Mouse (Mus musculus) thymus, postnatal 25 days (tissue): ENCODE measurements around the gene Ccnf.

Source experiments
- DNase-seq: peaks from one replicate; pipeline ENCODE4 v3.0.0; 2022

The Ccnf gene

DNA sequence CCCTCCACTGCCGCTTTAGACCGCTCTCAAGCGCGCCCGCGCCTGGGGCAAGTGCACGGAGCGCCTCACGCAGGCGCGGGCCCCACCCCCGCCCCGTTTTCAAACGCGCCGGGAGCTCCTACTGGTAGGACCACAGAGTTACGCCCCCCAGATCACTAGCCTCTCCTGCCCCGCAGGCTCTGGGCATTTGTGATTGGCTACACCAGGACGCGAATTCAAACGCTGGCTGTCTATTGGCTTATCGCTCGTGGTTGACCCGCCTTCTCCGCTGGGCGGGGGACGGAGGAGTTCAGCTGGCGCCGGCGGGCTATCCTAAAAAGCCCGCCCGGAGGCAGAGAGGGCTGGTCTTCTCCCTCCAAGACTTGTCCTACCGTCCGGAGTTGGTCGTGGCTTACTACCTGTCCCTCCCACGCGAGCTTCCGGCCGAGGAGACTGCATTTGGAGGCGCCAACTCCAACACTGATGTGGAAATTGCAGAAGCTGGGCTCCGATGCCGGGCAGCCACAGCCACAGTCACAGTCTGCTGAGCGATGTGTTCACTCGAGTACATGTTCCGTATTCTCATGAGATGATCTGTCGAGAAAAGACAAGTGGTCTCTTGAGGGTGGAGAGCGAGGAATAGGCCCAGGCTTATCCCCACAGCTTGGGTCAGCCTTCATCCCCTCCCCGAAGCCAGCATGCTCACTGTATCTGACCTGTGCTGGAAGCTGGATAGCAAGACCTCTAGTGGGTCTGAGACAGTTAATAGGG is at the start of gene Ccnf:
TSS of gene Ccnf (minus strand) at position 165 of the 750 bp plus-strand sequence.
- DNase-seq: peak; percentile 97

- DNase-seq: no peak
Observed at GRCm38 (mm10) chr17:24300651-24301050, 49.4 kb upstream of the Ccnf start.

- no peak for DNase-seq
Observed at GRCm38 (mm10) chr17:24289338-24289737, 38.1 kb upstream of the Ccnf start.

- DNase-seq: no peak
Observed at GRCm38 (mm10) chr17:24288477-24288876, 37.2 kb upstream of the Ccnf start.

- no peak for DNase-seq
Observed at GRCm38 (mm10) chr17:24285680-24286079, 34.4 kb upstream of the Ccnf start.

DNA sequence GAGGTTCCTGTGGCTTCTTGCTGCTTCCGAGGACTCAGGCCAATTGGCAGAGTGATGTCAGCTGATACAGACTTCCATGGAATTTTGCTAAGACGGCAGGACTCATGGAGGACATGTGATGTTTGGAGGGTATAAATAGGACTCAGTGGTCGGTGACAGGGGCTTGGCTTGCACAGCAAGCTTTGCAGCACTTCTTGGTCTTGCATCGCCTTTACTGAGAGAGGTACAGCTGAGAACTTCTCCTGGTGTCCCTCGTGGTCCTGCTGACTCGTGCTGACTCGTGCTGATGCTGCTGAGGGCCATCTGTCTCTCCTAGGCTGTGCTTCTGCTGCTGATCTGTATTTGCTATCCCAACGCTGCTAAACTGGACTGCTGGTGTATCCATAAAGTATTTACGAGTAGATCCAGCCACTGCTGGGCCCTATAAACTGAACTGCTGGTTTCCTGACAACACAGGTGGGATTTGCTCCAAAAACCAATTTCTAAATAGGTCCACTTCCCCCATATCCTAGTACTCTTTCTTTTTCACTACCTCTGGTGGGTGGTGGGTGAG is 32.1 kb upstream of the Ccnf start:
- DNase-seq: no peak

GRCm38 (mm10) chr17:24282637-24283036 is 31.4 kb upstream of the Ccnf start:
- peak; percentile 12 for DNase-seq

DNA sequence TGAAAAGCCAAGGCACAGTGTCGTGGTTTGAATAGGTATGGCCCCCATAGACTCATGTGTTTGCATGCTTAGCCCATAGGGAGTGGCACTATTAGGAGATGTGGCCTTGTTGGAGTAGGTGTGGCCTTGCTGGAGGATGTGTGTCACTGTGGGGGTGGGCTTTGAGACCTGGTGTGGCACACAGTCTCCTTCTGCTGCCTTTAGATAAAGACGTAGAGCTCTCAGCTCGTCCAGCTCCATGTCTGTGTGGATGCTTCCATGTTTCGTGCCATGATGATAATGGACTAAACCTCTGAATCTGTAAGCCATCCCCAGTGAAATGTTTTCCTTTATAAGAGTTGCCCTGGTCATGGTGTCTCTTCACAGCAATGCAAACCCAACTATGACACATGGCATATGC is 28.6 kb upstream of the Ccnf start:
- DNase-seq: no peak

- no peak for DNase-seq
Observed at GRCm38 (mm10) chr17:24267133-24267532, 15.8 kb upstream of the Ccnf start.

DNA sequence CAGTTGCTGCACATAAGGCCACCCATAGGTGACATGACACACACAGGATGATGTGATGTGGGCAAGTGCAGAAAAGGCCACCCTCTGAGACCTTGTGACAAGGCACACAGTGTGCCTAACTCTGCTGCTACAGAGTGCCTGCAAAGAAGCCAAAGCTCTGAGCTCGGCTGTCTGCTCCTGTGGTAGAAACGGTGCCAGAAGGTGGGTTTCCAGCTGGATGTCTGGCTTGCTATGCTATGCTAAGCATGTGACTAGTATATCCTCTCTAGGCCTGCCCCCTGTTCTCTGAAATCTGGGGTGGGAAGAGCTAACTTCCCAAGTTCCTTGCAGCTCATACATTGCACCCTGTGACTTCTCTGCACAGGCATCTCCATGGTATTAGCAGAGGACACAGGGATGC is 13.5 kb upstream of the Ccnf start:
- DNase-seq: no peak

DNA sequence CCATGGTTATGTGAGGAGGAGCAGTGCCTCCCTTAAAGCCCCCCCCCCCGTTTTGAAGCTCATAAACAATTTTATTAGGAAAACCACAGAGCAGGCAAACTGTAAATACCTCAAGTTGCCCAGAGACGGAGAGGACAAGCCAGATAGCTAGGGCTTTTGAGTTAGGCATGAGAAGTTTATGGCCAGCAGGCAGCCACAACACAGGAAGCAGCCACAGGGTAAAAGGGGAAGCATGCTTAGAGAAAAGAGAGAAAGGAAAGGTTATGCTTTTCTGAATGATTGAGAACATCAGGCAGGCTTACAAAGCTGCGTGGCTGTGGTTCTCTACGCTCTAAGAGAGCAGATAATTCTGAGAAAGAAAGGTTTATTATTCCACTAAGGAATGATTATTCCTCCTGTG is 9.2 kb upstream of the Ccnf start:
- no peak for DNase-seq

DNA sequence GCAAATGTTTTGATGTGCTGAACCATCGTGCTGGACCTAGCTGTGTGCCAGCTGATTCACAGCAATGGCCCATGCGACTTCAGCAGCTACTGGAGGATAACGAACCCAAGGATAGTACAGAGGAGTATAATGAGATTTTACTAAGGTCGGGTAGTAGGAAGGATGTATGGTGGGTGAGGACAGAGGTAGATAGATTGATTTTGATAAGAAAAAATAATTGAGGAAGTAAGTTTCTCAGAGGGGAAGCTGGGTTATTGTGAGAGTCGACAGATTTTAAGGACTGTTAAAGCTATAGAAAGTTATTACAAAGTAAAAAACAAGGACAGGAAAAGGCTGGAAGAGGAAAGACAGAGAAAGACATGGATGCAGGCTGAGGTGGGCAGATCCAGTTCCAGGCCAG is 8.4 kb upstream of the Ccnf start:
- DNase-seq: no peak

- no peak for DNase-seq
Observed at GRCm38 (mm10) chr17:24258981-24259380, 7.7 kb upstream of the Ccnf start.

GRCm38 (mm10) chr17:24252329-24252728 is 1.0 kb upstream of the Ccnf start:
- no peak for DNase-seq

- no peak for DNase-seq
Observed at GRCm38 (mm10) chr17:24250988-24251319, 330 bp downstream of the Ccnf start.

- DNase-seq: peak; percentile 22
Observed at GRCm38 (mm10) chr17:24248641-24249040, 2.6 kb downstream of the Ccnf start.

DNA sequence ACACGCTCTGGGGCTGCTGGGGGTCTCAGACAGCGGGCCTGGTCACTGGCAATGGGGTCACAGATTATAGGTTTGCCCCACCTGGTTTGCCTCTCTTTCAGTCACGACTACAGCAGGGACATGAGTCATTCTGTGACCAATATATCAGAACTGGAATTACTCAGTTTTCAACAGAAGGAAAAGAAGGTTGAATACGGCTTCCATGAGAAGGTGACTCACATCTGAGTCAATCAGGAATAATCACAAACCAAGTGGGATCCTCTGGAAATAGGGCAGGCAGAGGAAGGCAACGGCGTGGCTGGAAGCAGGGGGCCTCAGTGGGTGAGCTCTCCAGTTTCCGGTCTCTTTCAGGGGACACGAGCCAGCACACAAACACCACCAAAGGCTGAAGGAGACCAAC is 7.2 kb downstream of the Ccnf start:
- no peak for DNase-seq

DNA sequence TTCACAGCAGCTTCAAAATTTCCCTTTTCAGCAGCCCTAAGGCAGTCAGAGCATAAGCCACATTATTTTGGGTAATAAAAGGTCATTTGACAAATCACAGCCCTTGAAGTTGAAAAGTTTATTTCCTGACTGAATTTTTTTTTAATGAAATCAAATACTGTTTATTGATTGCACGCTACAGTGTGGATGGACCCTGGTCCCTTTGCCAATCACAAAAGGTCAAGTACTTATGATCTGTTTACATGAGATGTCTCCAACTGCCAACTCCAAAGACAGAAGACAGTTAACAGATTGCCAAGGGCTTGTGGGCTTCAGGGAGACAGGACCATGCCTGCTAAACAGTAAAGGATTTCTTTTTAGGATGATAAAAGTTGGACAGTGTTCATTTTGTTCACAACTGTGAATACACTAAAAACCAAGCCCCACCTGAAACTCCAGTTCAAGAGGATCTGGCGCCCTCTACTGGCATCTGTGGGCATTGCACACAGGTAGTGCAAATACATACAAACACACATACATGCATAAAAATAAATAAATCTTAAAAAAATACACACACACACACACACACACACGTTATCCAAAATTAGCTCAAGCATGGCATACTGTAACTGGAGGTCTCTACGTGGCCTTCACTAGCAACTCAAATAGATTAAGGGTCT is 7.8 kb downstream of the Ccnf start:
- DNase-seq: peak; percentile 44

GRCm38 (mm10) chr17:24236921-24237320 is 14.4 kb downstream of the Ccnf start:
- no peak for DNase-seq

DNA sequence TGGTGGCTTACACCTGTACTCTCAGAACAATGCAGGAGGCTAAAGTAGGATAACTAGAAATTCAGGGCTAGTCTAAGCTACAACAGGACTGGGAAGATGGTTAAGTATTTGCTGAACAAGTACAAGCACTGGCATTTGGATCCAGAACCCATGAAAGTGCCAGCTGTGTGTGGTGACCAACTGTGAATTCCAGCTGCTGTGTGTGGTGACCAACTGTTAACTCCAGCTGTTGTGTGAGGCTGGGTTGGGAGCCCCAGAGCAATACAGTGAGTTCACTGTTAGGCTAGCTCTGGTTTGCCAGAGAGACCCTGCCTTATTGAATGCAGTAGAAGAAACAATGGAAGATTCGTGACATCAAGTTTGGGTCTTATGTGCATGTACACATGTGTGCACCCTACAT is 14.8 kb downstream of the Ccnf start:
- no peak for DNase-seq

DNA sequence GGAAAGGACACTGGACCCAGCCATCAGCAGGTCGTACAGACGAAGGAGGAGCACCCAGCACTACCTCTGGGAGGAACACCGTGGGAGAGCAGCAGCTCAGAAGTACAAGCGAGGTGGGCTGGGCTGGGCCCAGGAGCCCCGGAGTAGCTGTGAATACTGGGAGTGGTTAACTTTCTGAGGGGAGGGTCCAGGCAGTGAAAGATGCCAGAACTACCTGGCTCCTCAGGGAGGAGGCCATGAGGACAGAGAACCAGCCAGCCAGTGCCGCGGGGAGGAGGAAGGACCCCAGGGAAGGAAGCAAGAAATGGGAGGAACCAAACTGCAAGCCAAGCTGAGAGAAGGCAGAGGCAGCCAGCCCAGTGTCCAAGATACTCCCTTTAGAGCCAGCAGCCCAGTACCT is 23.3 kb downstream of the Ccnf start:
- no peak for DNase-seq

DNA sequence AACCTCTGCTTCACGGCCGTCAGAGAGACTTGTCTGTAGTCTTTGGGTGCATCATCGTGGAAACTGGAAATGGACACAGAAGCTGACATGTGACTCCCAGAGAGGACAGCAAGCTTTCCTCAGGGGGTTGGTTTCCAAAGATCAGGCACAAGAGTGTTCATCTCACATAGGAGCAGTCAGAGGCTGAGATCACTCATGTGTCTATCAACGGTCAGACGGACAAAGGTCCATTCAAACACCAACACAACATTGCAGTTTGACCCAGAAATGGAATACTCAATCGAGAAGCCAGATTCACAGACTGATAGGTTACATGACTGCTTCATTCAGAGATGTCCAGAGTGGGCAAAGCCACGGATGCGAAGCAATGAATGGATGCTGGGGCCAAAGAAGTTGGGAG is 24.6 kb downstream of the Ccnf start:
- no peak for DNase-seq

GRCm38 (mm10) chr17:24225851-24226250 is 25.4 kb downstream of the Ccnf start:
- DNase-seq: no peak

GRCm38 (mm10) chr17:24224741-24225140 is 26.5 kb downstream of the Ccnf start:
- no peak for DNase-seq

- DNase-seq: no peak
Observed at GRCm38 (mm10) chr17:24223513-24223912, 27.8 kb downstream of the Ccnf start.
